Mouse (Mus musculus): Measurements from ENCODE around the gene Cbarp.

Cbarp gene

DNA sequence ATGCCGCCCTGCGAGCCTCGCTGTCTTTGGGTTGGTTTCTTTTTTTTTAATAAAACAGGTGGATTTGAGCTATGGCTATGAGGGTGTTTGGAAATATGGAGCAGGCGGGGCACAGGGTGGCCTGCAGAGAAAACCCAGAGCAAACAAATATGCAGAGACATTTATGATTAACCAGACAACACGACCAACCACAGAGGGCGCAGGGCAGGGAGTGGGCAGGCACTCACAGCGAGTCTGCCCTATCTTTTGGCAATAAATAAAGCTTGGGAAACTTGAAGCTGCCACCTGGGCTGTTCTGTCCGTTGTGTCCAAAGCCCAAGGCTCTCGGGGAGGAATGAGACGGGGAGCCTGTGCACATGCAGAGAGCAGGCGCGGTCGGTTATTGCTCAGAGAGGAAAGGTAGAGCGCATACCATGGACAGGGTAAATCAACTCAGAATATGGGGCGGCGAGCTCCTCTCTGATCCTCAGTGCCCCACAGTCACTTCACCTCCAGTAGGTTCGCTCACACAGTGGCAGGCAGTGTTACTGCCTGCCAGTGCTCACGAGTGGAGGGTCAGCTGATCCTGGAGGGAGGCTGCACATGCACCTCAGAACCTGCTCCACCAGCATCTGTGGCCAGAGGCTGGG is 10.1 kb downstream of the Cbarp start:
- no peak for DNase-seq (ENCODE audit: extremely low read depth, low read depth)

- DNase-seq (ENCODE audit: extremely low read depth, low read depth), result no peak
Measured at GRCm38 (mm10) chr10:80129846-80130245, 10.8 kb downstream of the Cbarp start.

- DNase-seq (ENCODE audit: extremely low read depth, low read depth), result no peak
Measured at GRCm38 (mm10) chr10:80127920-80128319, 12.7 kb downstream of the Cbarp start.

- no peak for DNase-seq (ENCODE audit: extremely low read depth, low read depth)
Measured at GRCm38 (mm10) chr10:80123932-80124562, 16.6 kb downstream of the Cbarp start.

- DNase-seq (ENCODE audit: extremely low read depth, low read depth), result no peak
Measured at GRCm38 (mm10) chr10:80121639-80122038, 19.0 kb downstream of the Cbarp start.

DNA sequence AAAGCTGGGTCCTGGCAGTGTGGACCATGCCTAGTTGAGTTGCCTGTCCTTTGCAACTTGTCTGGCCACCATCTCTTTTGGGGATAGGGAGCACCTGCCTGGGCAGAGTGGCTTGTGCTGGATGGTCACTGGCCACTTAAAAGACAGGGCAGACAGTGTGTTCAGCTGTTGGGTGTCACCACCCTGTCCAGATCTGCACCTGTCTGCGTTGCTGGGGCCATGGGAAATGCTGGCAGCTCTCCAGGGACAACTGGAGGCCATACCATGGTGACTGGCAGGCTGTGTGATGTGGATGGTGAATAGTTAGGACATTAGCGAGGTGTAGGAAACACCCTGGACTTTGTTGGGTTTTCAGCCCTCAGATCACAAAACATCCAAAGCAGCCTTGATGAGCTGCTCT is 20.5 kb downstream of the Cbarp start:
- no peak for DNase-seq (ENCODE audit: extremely low read depth, low read depth)

- DNase-seq (ENCODE audit: extremely low read depth, low read depth), result no peak
Measured at GRCm38 (mm10) chr10:80118552-80118951, 22.1 kb downstream of the Cbarp start.

DNA sequence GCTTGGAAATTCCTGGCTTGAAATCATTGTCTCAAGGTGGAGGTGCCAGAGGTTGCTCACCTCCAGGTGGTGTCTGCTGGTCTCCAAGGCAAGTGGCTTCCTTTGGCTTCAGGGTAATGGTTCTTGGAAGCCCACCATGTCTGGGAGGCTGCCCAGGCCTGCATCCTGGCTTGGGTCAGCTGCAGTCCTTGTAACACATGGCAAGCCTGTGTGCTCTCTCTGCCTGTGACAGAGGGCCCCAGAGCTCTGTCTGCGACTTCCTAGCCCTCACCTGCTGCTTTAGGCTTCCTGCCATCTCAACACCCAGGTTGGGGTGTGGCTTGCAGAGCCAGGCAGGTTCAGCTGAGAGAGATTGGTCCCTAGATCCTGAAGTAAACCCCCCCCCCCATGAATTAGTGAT is 22.9 kb downstream of the Cbarp start:
- no peak for DNase-seq (ENCODE audit: extremely low read depth, low read depth)

DNA sequence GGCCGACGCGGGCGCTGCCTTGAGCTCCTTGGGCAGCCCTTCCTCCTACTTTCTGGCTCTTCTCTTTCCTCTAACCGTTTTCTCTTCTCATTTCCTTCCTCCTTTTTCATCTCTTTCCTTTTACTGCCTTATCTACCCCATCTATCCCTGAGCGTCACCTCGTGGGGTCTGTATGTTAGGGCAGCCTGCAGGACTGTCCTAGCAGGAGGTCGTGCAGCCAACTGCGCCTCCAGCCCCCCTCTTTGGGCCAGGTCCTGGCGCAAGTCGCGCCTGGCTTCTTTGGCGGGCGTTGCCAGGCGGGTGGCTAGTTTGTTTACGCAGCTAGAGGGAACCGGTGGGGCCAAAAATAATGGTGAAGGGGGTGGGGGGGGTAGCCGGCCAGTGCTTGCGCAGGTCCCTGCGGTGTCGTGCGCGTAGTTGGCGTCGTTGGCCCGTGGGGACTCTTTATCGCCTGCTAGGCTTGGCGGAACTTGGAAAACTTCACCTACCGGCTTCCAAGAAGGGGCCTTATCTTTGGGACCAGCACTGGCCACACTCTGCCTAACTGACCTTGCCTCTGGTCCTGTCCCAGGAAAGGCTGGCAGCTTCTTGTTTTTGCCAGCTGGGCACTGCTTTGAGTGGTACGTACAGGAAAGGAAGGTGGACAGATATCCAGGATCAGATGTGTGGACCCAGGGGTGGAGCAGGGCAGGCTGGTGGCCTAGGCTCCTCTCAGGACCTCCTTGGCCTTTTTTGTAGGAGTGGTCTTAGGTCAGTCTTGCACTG is 23.5 kb downstream of the Cbarp start:
- DNase-seq (ENCODE audit: extremely low read depth, low read depth), result peak; percentile 57

GRCm38 (mm10) chr10:80116563-80116926 is 24.1 kb downstream of the Cbarp start:
- DNase-seq (ENCODE audit: extremely low read depth, low read depth), result no peak

DNA sequence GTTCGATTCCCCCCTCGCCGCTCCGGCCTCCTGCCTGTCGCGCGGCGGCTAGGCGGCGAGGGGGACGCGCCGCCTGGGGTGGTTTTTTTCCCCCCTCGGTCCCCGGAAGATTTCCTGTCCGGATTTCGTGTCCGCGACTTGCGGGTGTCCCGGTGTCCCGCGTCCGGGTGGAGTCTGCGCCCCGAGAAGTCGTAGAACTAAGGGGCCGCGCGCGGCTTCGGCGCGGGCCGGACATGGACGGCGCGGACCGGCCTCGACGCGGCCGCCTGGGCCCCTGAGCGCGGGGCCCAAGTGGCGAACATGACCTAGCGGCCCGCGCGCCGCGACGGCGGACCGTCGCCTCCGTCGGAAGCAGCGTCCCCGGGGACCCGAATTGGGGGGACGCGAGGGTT is 24.7 kb downstream of the Cbarp start:
- no peak for DNase-seq (ENCODE audit: extremely low read depth, low read depth)

DNA sequence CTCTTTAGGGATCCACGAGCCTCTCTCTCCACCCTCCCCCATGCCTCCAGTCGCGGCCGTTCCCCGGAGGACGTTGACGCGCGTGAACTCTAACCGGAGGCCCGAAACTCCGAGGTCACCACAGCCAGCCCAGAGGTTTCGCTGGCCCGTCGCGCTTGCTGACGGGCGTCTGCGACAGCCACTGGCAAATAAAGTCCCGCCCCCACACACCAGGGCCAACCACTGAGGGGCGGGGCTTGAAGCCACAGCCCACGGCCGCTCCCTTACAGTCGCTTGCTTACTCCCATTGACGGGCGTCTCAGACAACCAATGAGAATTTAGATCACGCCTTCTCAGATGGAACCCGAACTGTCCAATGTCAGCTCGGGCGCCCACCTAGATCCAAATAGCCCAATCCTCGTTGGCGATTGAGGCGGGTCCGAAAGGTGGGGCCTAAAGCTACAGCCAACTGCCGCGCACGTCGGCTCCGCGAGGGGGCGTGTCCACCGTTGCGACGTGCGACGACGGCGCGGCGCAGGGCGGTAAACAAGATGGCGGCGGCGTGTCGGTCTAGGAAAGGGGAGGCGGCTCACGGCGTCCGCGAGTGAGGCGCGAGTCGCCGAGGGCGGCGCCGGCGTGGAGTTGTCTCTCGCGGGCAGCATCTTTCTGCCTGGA is 25.2 kb downstream of the Cbarp start, which contains the start of gene Stk11:
TSS of gene Stk11 (plus strand) at position 514 of the 654 bp plus-strand sequence.
- DNase-seq (ENCODE audit: extremely low read depth, low read depth), result peak; percentile 100

- peak; percentile 76 for DNase-seq (ENCODE audit: extremely low read depth, low read depth)
Measured at GRCm38 (mm10) chr10:80114341-80115284, 26.0 kb downstream of the Cbarp start.

DNA sequence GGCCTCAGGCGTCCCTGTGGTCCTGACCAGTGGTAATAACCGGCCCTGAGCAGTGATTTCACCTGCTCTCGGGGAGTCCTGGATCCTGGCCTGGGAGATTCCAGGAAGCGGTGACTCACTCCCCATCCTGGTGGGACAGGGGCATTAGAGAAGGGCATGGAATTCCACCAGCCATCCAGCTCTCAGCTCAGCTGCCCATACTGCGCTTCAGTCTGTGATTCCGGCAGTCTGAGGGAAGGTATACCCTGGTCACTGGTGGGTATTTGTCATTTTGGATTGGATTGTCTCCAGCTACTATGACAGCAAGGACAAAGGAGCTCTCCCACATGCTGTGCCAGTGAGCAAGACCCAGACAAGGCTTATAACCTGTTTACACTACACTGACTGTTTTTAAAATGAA is 33.0 kb downstream of the Cbarp start:
- no peak for DNase-seq (ENCODE audit: extremely low read depth, low read depth)

DNA sequence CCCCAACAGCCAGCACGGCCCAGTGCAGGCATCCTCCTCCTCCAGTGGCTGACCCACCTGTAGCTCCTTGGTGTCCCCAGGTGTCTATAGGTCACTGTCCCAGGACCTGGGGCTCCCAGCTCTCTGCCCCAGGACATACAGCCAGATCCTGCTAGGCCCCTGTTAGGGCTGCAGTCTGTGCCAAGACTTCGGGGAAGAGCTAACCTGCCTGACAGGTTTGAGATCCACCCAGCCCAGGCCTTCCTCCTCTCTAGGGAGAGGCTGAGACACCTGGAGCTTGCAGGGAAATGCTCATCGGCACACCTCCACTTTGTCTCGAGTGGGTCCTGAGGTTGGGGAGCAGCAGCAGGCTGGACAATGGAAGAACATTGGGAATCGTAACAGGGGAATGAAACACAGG is 34.7 kb downstream of the Cbarp start:
- no peak for DNase-seq (ENCODE audit: extremely low read depth, low read depth)

- no peak for DNase-seq (ENCODE audit: extremely low read depth, low read depth)
Measured at GRCm38 (mm10) chr10:80105460-80105859, 35.2 kb downstream of the Cbarp start, which contains the start of gene Sbno2. Sbno2 (minus strand) TSS chr10:80105571.

DNA sequence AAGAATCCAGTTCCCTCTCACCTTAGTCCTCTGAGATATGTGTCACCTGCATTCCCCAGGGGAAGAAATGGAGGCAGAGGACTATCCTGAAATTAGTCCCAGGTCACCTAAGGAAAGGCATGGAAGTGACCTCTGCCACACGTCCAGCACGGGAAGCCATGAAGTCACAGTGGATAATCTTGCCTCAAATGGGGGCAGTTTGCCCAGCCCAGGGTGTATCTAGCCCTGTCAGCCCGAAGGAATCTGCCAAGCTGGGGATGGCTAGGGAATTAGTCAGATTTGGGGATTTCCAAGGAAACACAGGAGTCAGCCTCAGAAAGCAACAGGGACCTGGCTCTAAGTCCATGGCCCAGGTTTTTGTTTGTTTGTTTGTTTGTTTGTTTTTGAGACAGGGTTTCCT is 36.5 kb downstream of the Cbarp start:
- DNase-seq (ENCODE audit: extremely low read depth, low read depth), result no peak

- no peak for DNase-seq (ENCODE audit: extremely low read depth, low read depth)
Measured at GRCm38 (mm10) chr10:80103032-80103431, 37.6 kb downstream of the Cbarp start.

- DNase-seq (ENCODE audit: extremely low read depth, low read depth), result peak; percentile 47
Measured at GRCm38 (mm10) chr10:80102216-80102915, 38.3 kb downstream of the Cbarp start.

DNA sequence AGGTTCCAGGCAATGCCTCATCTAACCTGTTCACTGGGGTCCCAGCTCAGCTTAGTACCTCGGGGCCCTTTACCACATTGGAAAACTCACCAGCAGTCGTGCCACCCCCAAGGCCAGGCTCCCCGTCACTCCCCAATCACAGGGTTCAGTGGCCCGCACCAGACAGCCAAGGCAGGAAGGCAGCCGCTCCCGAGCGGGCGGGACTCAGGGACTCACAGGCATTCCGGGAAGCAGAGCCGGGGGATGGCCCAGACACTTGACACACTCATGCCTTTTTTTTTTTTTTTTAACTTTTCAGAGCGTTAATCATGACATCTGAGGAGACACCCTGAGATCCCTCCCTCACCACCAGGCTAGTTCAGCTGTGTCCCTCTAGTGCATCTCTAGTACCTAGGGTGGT is 39.7 kb downstream of the Cbarp start:
- DNase-seq (ENCODE audit: extremely low read depth, low read depth), result no peak
